Mouse (Mus musculus): ENCODE measurements around the gene Gns.

The Gns gene

GRCm38 (mm10) chr10:121365781-121366272 lies 937 bp downstream of the Gns start:
- DNase-seq (ENCODE audit: low spot score), result no peak

- DNase-seq (ENCODE audit: low spot score), result no peak
These were observed 2.4 kb downstream of the Gns start for GRCm38 (mm10) chr10:121367271-121367670.

GRCm38 (mm10) chr10:121367780-121368179 lies 2.9 kb downstream of the Gns start:
- no peak for DNase-seq (ENCODE audit: low spot score)

- DNase-seq (ENCODE audit: low spot score), result no peak
These were observed 4.0 kb downstream of the Gns start for GRCm38 (mm10) chr10:121368783-121369465.

GRCm38 (mm10) chr10:121370777-121371176 lies 5.9 kb downstream of the Gns start:
- no peak for DNase-seq (ENCODE audit: low spot score)

- DNase-seq (ENCODE audit: low spot score), result no peak
These were observed 9.1 kb downstream of the Gns start for GRCm38 (mm10) chr10:121374013-121374412.

- no peak for DNase-seq (ENCODE audit: low spot score)
These were observed 10.1 kb downstream of the Gns start for GRCm38 (mm10) chr10:121374693-121375620.

- no peak for DNase-seq (ENCODE audit: low spot score)
These were observed 11.0 kb downstream of the Gns start for GRCm38 (mm10) chr10:121375649-121376493.

- no peak for DNase-seq (ENCODE audit: low spot score)
These were observed 11.8 kb downstream of the Gns start for GRCm38 (mm10) chr10:121376530-121377271.

GRCm38 (mm10) chr10:121379387-121379786 lies 14.5 kb downstream of the Gns start:
- no peak for DNase-seq (ENCODE audit: low spot score)

GRCm38 (mm10) chr10:121381280-121381679 lies 16.4 kb downstream of the Gns start:
- no peak for DNase-seq (ENCODE audit: low spot score)

- DNase-seq (ENCODE audit: low spot score), result no peak
These were observed 19.8 kb downstream of the Gns start for GRCm38 (mm10) chr10:121384710-121385109.

GRCm38 (mm10) chr10:121385695-121386094 lies 20.8 kb downstream of the Gns start:
- DNase-seq (ENCODE audit: low spot score), result no peak

- DNase-seq (ENCODE audit: low spot score), result no peak
These were observed 21.5 kb downstream of the Gns start for GRCm38 (mm10) chr10:121386347-121386746.

- no peak for DNase-seq (ENCODE audit: low spot score)
These were observed 25.7 kb downstream of the Gns start for GRCm38 (mm10) chr10:121390602-121391001.

GRCm38 (mm10) chr10:121391901-121392300 lies 27.0 kb downstream of the Gns start:
- DNase-seq (ENCODE audit: low spot score), result no peak

- DNase-seq (ENCODE audit: low spot score), result no peak
These were observed 29.4 kb downstream of the Gns start for GRCm38 (mm10) chr10:121394270-121394669.

GRCm38 (mm10) chr10:121394789-121395325 lies 30.0 kb downstream of the Gns start:
- DNase-seq (ENCODE audit: low spot score), result no peak

- DNase-seq (ENCODE audit: low spot score), result no peak
These were observed 30.8 kb downstream of the Gns start for GRCm38 (mm10) chr10:121395542-121396176.

- DNase-seq (ENCODE audit: low spot score), result no peak
These were observed 33.7 kb downstream of the Gns start for GRCm38 (mm10) chr10:121398599-121398998.

GRCm38 (mm10) chr10:121401005-121401404 lies 36.1 kb downstream of the Gns start:
- DNase-seq (ENCODE audit: low spot score), result no peak
